Mouse (Mus musculus): Measurements from ENCODE around the gene Eif1. TPM values are rescaled to one million over a fixed set of nuclear protein-coding genes. Genes with fewer than 3 reads are reported as not detected.
"Not testable (repeated sequence)": the region's sequence is repeated elsewhere in the genome, so short reads cannot be mapped to it uniquely, and the experiment has no call there.

The Eif1 gene
- polyA plus RNA-seq, 1 experiment from 2014 or later: 1,791 TPM

GRCm38 (mm10) chr11:100318529-100319451 lies 895 bp upstream of the Eif1 start:
- Histone ChIP-seq H3K4me2 (ENCODE audit: low read depth, low read length, severe bottlenecking) (peak overlapping the region; percentile 61; the same call in 1 of the 2 replicates), H3K9me3 (ENCODE audit: control insufficient read depth, low read length) (no peaks in the 10 kb centered on the region), H3K9ac (ENCODE audit: low read length) (no peak overlapping the region; the same call in 1 of the 2 replicates), H3K4me1 (replicated peaks; ENCODE audit: control insufficient read depth, insufficient read depth, low read length) (0 out of 2 replicates have a peak, but pooled peaks cover 2% of the 10 kb centered on the region), H3K4me3 (ENCODE audit: low read depth, low read length) (peak overlapping the region; percentile 86), H3K36me3 (ENCODE audit: control insufficient read depth, insufficient read depth, low read length) (peaks cover 4% of the 10 kb centered on the region; the same call in 1 of the 2 replicates), H3K27ac (ENCODE audit: low read depth, low read length) (no peak overlapping the region), H3K27me3 (ENCODE audit: control insufficient read depth, insufficient read depth, low read length) (no peaks in the 10 kb centered on the region)
- WGBS: 88% methylated on average over 10 of the region's 10 CpGs
- ATAC-seq (replicated peaks; ENCODE audit: low FRiP score) (peak; percentile 22; the same call in 1 of the 2 replicates), DNase-seq (ENCODE audit: low spot score) (no peak)

GRCm38 (mm10) chr11:100320172-100320630 lies 516 bp downstream of the Eif1 start:
- Histone ChIP-seq H3K9ac (ENCODE audit: low read length) (peak overlapping the region; percentile 96), H3K4me2 (ENCODE audit: low read depth, low read length, severe bottlenecking) (peak overlapping the region; percentile 72), H3K27ac (ENCODE audit: low read depth, low read length) (peak overlapping the region; percentile 93), H3K4me3 (ENCODE audit: low read depth, low read length) (peak overlapping the region; percentile 86), H3K9me3 (ENCODE audit: control insufficient read depth, low read length) (no peaks in the 10 kb centered on the region), H3K4me1 (replicated peaks; ENCODE audit: control insufficient read depth, insufficient read depth, low read length) (0 out of 2 replicates have a peak, but pooled peaks cover 2% of the 10 kb centered on the region), H3K36me3 (ENCODE audit: control insufficient read depth, insufficient read depth, low read length) (peaks cover 4% of the 10 kb centered on the region; the same call in 1 of the 2 replicates), H3K27me3 (ENCODE audit: control insufficient read depth, insufficient read depth, low read length) (no peaks in the 10 kb centered on the region)
- DNase-seq (ENCODE audit: low spot score) (peak; percentile 99), ATAC-seq (replicated peaks; ENCODE audit: low FRiP score) (peak; percentile 83)
- 0% methylated on average over 40 of the region's 40 CpGs for WGBS

- not testable (repeated sequence) for H3K4me1 ChIP-seq (replicated peaks; ENCODE audit: control insufficient read depth, insufficient read depth, low read length); ATAC-seq (replicated peaks; ENCODE audit: low FRiP score); H3K9me3 ChIP-seq (ENCODE audit: control insufficient read depth, low read length); DNase-seq (ENCODE audit: low spot score); H3K27me3 ChIP-seq (ENCODE audit: control insufficient read depth, insufficient read depth, low read length); H3K36me3 ChIP-seq (ENCODE audit: control insufficient read depth, insufficient read depth, low read length); H3K27ac ChIP-seq (ENCODE audit: low read depth, low read length)
- peak overlapping the region; percentile 96 for H3K9ac ChIP-seq (ENCODE audit: low read length)
- H3K4me3 ChIP-seq (ENCODE audit: low read depth, low read length): peak overlapping the region; percentile 86
- H3K4me2 ChIP-seq (ENCODE audit: low read depth, low read length, severe bottlenecking): peak overlapping the region; percentile 72
- WGBS: 20% methylated on average over 11 of the region's 11 CpGs
Observed at GRCm38 (mm10) chr11:100320701-100321410, 1.2 kb downstream of the Eif1 start.

GRCm38 (mm10) chr11:100321479-100322305 lies 2.0 kb downstream of the Eif1 start:
- H3K4me1 ChIP-seq (replicated peaks; ENCODE audit: control insufficient read depth, insufficient read depth, low read length); H3K36me3 ChIP-seq (ENCODE audit: control insufficient read depth, insufficient read depth, low read length); H3K27me3 ChIP-seq (ENCODE audit: control insufficient read depth, insufficient read depth, low read length); H3K9me3 ChIP-seq (ENCODE audit: control insufficient read depth, low read length); DNase-seq (ENCODE audit: low spot score); H3K27ac ChIP-seq (ENCODE audit: low read depth, low read length); H3K4me3 ChIP-seq (ENCODE audit: low read depth, low read length); ATAC-seq (replicated peaks; ENCODE audit: low FRiP score); H3K9ac ChIP-seq (ENCODE audit: low read length); H3K4me2 ChIP-seq (ENCODE audit: low read depth, low read length, severe bottlenecking): not testable (repeated sequence)
- 81% methylated on average over 6 of the region's 7 CpGs for WGBS

GRCm38 (mm10) chr11:100322591-100323258 lies 3.0 kb downstream of the Eif1 start:
- H3K27me3 ChIP-seq (ENCODE audit: control insufficient read depth, insufficient read depth, low read length): no peaks in the 10 kb centered on the region
- H3K27ac ChIP-seq (ENCODE audit: low read depth, low read length): no peak overlapping the region
- 0 out of 2 replicates have a peak, but pooled peaks cover 2% of the 10 kb centered on the region for H3K4me1 ChIP-seq (replicated peaks; ENCODE audit: control insufficient read depth, insufficient read depth, low read length)
- no peak overlapping the region for H3K9ac ChIP-seq (ENCODE audit: low read length)
- ATAC-seq (replicated peaks; ENCODE audit: low FRiP score) (no peak), DNase-seq (ENCODE audit: low spot score) (no peak)
- WGBS: 70% methylated on average over 3 of the region's 3 CpGs
- no peak overlapping the region for H3K4me3 ChIP-seq (ENCODE audit: low read depth, low read length)
- H3K9me3 ChIP-seq (ENCODE audit: control insufficient read depth, low read length): no peaks in the 10 kb centered on the region
- H3K4me2 ChIP-seq (ENCODE audit: low read depth, low read length, severe bottlenecking): no peak overlapping the region
- H3K36me3 ChIP-seq (ENCODE audit: control insufficient read depth, insufficient read depth, low read length): peaks cover 4% of the 10 kb centered on the region; the same call in 1 of the 2 replicates

- H3K27me3 ChIP-seq (ENCODE audit: control insufficient read depth, insufficient read depth, low read length): no peaks in the 10 kb centered on the region
- no peak overlapping the region for H3K4me2 ChIP-seq (ENCODE audit: low read depth, low read length, severe bottlenecking)
- no peak overlapping the region for H3K4me3 ChIP-seq (ENCODE audit: low read depth, low read length)
- H3K27ac ChIP-seq (ENCODE audit: low read depth, low read length): no peak overlapping the region
- 19% methylated on average over 3 of the region's 3 CpGs for WGBS
- peaks cover 4% of the 10 kb centered on the region; the same call in 1 of the 2 replicates for H3K36me3 ChIP-seq (ENCODE audit: control insufficient read depth, insufficient read depth, low read length)
- no peak overlapping the region for H3K9ac ChIP-seq (ENCODE audit: low read length)
- DNase-seq (ENCODE audit: low spot score): peak; percentile 73
- no peaks in the 10 kb centered on the region for H3K9me3 ChIP-seq (ENCODE audit: control insufficient read depth, low read length)
- H3K4me1 ChIP-seq (replicated peaks; ENCODE audit: control insufficient read depth, insufficient read depth, low read length): 0 out of 2 replicates have a peak, but pooled peaks cover 2% of the 10 kb centered on the region
- no peak for ATAC-seq (replicated peaks; ENCODE audit: low FRiP score)
Observed at GRCm38 (mm10) chr11:100323578-100323977, 3.9 kb downstream of the Eif1 start.

- peaks cover 4% of the 10 kb centered on the region; the same call in 1 of the 2 replicates for H3K36me3 ChIP-seq (ENCODE audit: control insufficient read depth, insufficient read depth, low read length)
- H3K4me1 ChIP-seq (replicated peaks; ENCODE audit: control insufficient read depth, insufficient read depth, low read length): 0 out of 2 replicates have a peak, but pooled peaks cover 2% of the 10 kb centered on the region
- H3K9me3 ChIP-seq (ENCODE audit: control insufficient read depth, low read length): no peaks in the 10 kb centered on the region
- no peak overlapping the region for H3K4me3 ChIP-seq (ENCODE audit: low read depth, low read length)
- H3K4me2 ChIP-seq (ENCODE audit: low read depth, low read length, severe bottlenecking): no peak overlapping the region
- no peak overlapping the region for H3K27ac ChIP-seq (ENCODE audit: low read depth, low read length)
- 76% methylated on average over 11 of the region's 11 CpGs for WGBS
- H3K9ac ChIP-seq (ENCODE audit: low read length): no peak overlapping the region
- no peaks in the 10 kb centered on the region for H3K27me3 ChIP-seq (ENCODE audit: control insufficient read depth, insufficient read depth, low read length)
- ATAC-seq (replicated peaks; ENCODE audit: low FRiP score) (no peak), DNase-seq (ENCODE audit: low spot score) (no peak)
Observed at GRCm38 (mm10) chr11:100325062-100325629, 5.5 kb downstream of the Eif1 start.

Measured in forebrain, embryonic 11.5 days (tissue).